Comparison of ENCODE assay signal across 8 mouse cellular contexts in the genomic region with DNA sequence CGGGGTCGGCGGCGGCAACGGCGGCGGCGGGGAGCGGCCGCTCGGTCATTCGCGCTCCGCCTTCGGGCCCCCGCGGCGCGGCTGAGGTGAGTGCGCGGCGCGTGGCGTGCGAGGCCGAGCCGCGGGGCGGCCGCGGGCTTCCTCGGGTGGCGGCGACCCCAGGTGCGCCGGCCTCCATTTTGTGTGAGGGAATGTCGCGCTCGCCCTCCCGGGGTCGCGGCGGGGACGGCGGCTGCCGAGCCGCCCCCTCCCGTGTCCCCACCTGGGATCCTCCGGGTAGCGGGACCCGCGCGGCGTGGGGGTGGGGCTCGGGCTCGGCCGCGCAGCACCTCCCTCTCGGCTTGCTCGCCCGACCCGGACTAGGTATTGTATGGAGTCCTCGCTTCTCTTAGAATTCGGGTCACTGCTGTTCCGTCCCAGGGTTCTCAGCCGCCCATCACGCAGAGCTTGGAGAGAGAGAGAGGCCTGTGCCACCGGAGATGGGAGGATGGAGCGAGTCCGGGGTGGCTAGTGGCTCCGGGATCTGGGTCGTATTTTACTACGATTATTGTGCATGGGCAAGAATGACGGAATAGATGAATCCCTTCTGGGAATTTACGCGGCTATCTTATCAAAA. TPM values are rescaled to one million over a fixed set of nuclear protein-coding genes. Genes with fewer than 3 reads are reported as not detected.
DNase-seq lines count a peak whose midpoint lies in the region; ATAC-seq lines count a peak whose summit lies in the region.

No protein-coding gene starts in this region.

- peak overlapping the region; percentile 59 for H3K9ac ChIP-seq in lung, embryonic 16.5 days (ENCODE audit: low read length)
- H3K9ac ChIP-seq in stomach, embryonic 14.5 days (replicated peaks; ENCODE audit: low read depth, low read length): peak overlapping the region; percentile 52

- peak overlapping the region; percentile 100 for H3K4me2 ChIP-seq in lung, embryonic 16.5 days (ENCODE audit: low read depth, low read length)
- H3K4me2 ChIP-seq in stomach, embryonic 14.5 days (replicated peaks; ENCODE audit: low read depth, low read length): peak overlapping the region; percentile 95

- H3K4me1 ChIP-seq in lung, embryonic 16.5 days (replicated peaks; ENCODE audit: control insufficient read depth, insufficient read depth, low read length): peaks cover 4% of the 10 kb centered on the region; the same call in 1 of the 2 replicates
- H3K4me1 ChIP-seq in stomach, embryonic 14.5 days (ENCODE audit: control insufficient read depth, insufficient read depth, low read length): no peaks in the 10 kb centered on the region

- H3K36me3 ChIP-seq in lung, embryonic 16.5 days (ENCODE audit: control insufficient read depth, insufficient read depth, low read length): no peaks in the 10 kb centered on the region
- H3K36me3 ChIP-seq in stomach, embryonic 14.5 days (ENCODE audit: control insufficient read depth, insufficient read depth, low read length): no peaks in the 10 kb centered on the region

- DNase-seq in lung, postnatal 4 days: no peak
- DNase-seq in cerebellum, adult 9-11 months: peak; percentile 59
- peak; percentile 46 to 49 for DNase-seq in frontal cortex, postnatal 36 days (ENCODE audit: low spot score in 2 of 2)
- peak; percentile 23 to 50 for DNase-seq in kidney, postnatal 4 days
- DNase-seq in urinary bladder, postnatal 14 days (ENCODE audit: low spot score): no peak

- H3K9me3 ChIP-seq in lung, embryonic 16.5 days (ENCODE audit: control insufficient read depth, low read length): no peaks in the 10 kb centered on the region
- H3K9me3 ChIP-seq in stomach, embryonic 14.5 days (ENCODE audit: control insufficient read depth, low read depth, low read length): no peaks in the 10 kb centered on the region

- no peak overlapping the region for H3K27ac ChIP-seq in lung, embryonic 16.5 days (ENCODE audit: low read length)
- H3K27ac ChIP-seq in stomach, embryonic 14.5 days (ENCODE audit: low read length): no peak overlapping the region

- peak; percentile 72 for ATAC-seq in lung, embryonic 16.5 days (ENCODE audit: low read depth)
- peak; percentile 47 for ATAC-seq in megakaryocyte progenitor cell, adult 5-6 weeks (replicated peaks; ENCODE audit: poor library complexity)
- peak; percentile 80; the same call in 1 of the 2 replicates for ATAC-seq in stomach, embryonic 14.5 days (ENCODE audit: insufficient number of reproducible peaks, insufficient read depth, low FRiP score, low read depth)

- H3K4me3 ChIP-seq in lung, embryonic 16.5 days (ENCODE audit: low read length): peak overlapping the region; percentile 73
- peak overlapping the region; percentile 75 for H3K4me3 ChIP-seq in stomach, embryonic 14.5 days (ENCODE audit: low read depth, low read length)

- under 1% methylated on average over 39 of the region's 76 CpGs for WGBS in lung, embryonic 16.5 days
- WGBS in stomach, embryonic 14.5 days: under 1% methylated on average over 66 of the region's 76 CpGs

- peaks cover 37% of the 10 kb centered on the region for H3K27me3 ChIP-seq in lung, embryonic 16.5 days (ENCODE audit: control insufficient read depth, insufficient read depth, low read depth, low read length)
- H3K27me3 ChIP-seq in stomach, embryonic 14.5 days (ENCODE audit: control insufficient read depth, insufficient read depth, low read length): 0 out of 2 replicates have a peak, but pooled peaks cover 8% of the 10 kb centered on the region

RNA-seq across cellular contexts. Expression of a gene that starts 4.6 kb away (rescaled TPM):
- polyA plus RNA-seq in lung, embryonic 16.5 days (2015; fragmentation: Nextera tagmentation; extraction: Ambion mirVana): 0.78 and 1.2 TPM in 2 replicates
- total RNA-seq in megakaryocyte progenitor cell, adult 5-6 weeks (2015): 0.10 TPM in 1 of 2 replicates, not detected in the other
- total RNA-seq in megakaryocyte progenitor cell, adult 5-6 weeks (2017): 0.17 and 0.44 TPM in 2 replicates
- polyA plus RNA-seq in stomach, embryonic 14.5 days (2014; fragmentation: Nextera tagmentation; extraction: Ambion mirVana): 5.4 and 5.6 TPM in 2 replicates

RNA-seq across cellular contexts. Expression of a gene that starts 27.3 kb away (rescaled TPM):
- 4.4 and 4.7 TPM in 2 replicates for polyA plus RNA-seq in lung, embryonic 16.5 days (2015; fragmentation: Nextera tagmentation; extraction: Ambion mirVana)
- 3.6 and 4.2 TPM in 2 replicates for total RNA-seq in megakaryocyte progenitor cell, adult 5-6 weeks (2015)
- total RNA-seq in megakaryocyte progenitor cell, adult 5-6 weeks (2017): 0.41 and 0.87 TPM in 2 replicates
- 6.1 and 7.4 TPM in 2 replicates for polyA plus RNA-seq in stomach, embryonic 14.5 days (2014; fragmentation: Nextera tagmentation; extraction: Ambion mirVana)

RNA-seq across cellular contexts. Expression of a gene that starts 37.6 kb away (rescaled TPM):
- polyA plus RNA-seq in lung, embryonic 16.5 days (2015; fragmentation: Nextera tagmentation; extraction: Ambion mirVana): not detected in 2 replicates
- total RNA-seq in megakaryocyte progenitor cell, adult 5-6 weeks (2015): not detected in 2 replicates
- total RNA-seq in megakaryocyte progenitor cell, adult 5-6 weeks (2017): not detected in 2 replicates
- not detected in 2 replicates for polyA plus RNA-seq in stomach, embryonic 14.5 days (2014; fragmentation: Nextera tagmentation; extraction: Ambion mirVana)

Comparison
In these comparisons a context has a peak if more than half of its experiments do, and no peak if none do; other contexts are left out.
1. DNase-seq: peak in cerebellum, adult 9-11 months (single experiment), frontal cortex, postnatal 36 days (2 of 2) and kidney, postnatal 4 days (2 of 2); none in lung, postnatal 4 days (0 of 2) and urinary bladder, postnatal 14 days (single experiment).
2. Peak in every context shown above with its lines, with median percentiles within 50 percentile points of each other: ATAC-seq.